Mouse (Mus musculus) ES-Bruce4 (cell line): ENCODE results near the gene Fgfr2.

Source experiments
- CTCF ChIP-seq: IDR thresholded peaks from one replicate; pipeline ENCODE4 v1.8.1; 2011; ENCODE audit warnings: low read depth, low read length
- EP300 ChIP-seq: IDR thresholded peaks from 2 replicates; pipeline ENCODE4 v1.6.1; 2011; ENCODE audit warnings: low read depth, low read length; ENCODE audit not compliant: insufficient read depth

GRCm38 (mm10) chr7:130786708-130787107 is 2336.4 kb downstream of the Fgfr2 start:
- TF ChIP-seq CTCF: no peak
- TF ChIP-seq EP300: no peak
